Mouse (Mus musculus) duodenum, adult 2 months (tissue): ENCODE data around the gene Tmem79. TPM values are rescaled to one million over a fixed set of nuclear protein-coding genes. Genes with fewer than 3 reads are reported as not detected.

Source experiments
- polyA plus RNA-seq: library from polyadenylated mRNA; depleted of rRNA; stranded (reverse); fragments of >200 nt; gene quantifications from 2 replicates; pipeline ENCODE4 v1.2.3, GENCODE M21; 2012; ENCODE audit warnings: low replicate concordance; rRNA removed

Gene Tmem79
- 42.5 and 51.7 TPM in 2 replicates for polyA plus RNA-seq

DNA sequence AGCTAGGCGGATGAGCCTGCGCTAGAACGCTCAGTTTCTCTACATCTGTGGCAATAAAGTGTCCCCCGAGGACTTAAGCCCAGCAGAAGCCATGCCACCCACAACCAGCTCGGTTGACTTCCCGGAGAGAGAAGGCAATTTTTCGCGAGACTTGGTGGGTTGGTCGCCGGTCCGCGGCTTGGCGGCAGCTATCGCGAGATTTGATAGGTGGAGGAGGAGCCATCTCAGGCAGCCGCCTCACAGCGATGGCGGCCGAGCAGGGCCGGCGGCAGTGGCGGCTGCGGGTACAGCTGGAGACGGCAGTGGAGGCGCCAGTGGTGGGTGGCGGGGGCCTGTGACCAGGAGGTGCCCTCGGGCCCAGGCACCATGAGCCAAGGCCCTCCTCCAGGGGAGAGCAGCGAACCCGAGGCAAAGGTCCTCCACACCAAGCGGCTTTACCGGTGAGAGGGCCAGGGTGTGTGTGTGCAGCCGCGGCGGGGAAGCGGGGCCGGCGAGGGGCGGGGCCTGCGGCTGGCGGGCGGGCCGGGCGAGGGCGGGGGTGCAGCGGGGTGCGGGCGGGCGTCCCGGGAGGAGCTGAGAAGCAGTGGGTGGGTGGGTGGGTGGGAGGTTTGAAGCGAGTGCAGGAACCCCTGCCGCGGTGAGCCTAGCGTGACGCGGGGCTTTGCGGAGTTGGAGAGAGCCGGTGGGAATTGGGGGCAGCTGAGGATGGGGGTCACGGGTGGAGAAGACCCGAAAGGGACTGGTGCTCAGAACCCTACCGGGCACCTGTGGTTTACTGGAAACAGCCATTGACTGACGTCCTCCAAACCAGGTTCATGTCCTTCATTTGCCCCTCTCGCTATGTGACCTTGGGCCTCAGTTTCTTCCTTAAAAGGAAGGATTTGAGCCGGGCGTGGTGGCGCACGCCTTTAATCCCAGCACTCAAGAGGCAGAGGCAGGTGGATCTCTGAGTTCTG is at the start of gene Tmem79, which contains the start of gene Smg5:
Tmem79 (minus strand) TSS at position 91 of the 956 bp plus-strand sequence.
Smg5 (plus strand) TSS at position 203 of the 956 bp plus-strand sequence.

DNA sequence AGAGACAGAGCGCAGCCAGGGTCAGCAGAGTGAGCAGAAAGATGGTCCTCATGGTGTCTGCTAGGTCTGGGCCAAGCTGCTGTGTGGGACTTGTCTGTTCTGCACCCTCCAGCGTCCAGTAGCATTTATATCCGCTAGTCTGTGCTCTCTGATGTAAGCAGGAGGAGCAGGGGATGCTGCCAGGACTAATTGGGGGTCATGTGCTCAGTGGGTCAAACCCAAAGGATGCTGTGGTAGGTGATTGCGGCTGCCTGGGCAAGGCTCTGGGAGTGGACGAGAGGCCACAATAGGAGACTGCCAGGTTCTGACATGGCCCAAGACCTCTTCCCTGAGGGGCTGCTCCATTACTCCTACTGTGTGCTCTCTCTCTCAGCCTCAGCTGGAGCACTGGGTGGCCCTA is 48.4 kb upstream of the Tmem79 start, which contains the start of gene Bglap:
Bglap (minus strand) TSS at position 101 of the 400 bp plus-strand sequence.

DNA sequence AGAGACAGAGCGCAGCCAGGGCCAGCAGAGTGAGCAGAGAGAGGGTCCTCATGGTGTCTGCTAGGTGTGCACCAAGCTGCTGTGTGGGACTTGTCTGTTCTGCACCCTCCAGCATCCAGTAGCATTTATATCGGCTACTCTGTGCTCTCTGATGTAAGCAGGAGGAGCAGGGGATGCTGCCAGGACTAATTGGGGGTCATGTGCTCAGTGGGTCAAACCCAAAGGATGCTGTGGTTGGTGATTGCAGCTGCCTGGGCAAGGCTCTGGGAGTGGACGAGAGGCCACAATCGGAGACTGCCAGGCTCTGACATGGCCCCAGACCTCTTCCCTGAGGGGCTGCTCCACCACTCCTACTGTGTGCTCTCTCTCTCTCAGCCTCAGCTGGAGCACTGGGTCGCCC is 42.7 kb upstream of the Tmem79 start, which contains the start of gene Bglap2:
Bglap2 (minus strand) TSS at position 101 of the 400 bp plus-strand sequence.

DNA sequence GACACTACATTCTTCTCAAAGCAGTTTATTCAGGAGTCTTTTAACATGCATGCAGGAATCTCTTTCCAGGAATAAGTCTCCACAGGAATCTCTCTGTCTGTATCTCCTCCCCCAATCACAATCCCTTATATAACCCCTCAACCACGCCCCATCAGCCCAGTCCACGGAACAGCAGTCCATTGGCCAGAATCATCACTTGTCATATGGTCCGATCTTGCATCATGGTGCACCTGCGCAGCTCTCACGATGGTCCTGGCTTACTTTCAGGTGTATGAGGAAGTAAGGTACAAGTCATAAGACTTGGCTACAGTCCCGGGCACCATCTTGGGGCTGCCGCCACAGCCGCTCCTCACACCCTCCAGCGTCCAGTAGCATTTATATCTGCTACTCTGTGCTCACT is 36.7 kb upstream of the Tmem79 start, which contains the start of gene Bglap3:
Bglap3 (minus strand) TSS at position 101 of the 400 bp plus-strand sequence.

DNA sequence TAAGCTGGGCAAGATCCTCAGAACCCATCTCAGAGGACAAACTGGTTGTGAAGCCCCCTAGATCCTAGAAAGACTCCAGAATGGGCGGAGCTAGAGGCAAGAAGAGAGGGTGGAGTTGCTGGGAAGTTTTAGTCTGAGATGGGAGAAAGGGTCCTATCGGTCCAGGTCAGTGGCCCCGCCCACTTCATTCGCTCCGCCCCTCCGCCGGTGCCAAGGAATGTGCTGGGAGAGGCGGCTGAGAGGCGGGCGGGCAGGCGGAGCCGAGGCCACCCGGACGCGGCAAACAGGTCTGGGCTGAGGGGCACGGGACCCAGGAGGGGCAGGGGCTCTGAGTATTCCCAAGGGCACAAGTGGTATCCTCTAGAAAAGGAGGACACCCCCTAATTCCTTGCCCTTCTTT is 28.4 kb upstream of the Tmem79 start, which contains the start of gene Paqr6:
Paqr6 (plus strand) TSS at position 248 of the 400 bp plus-strand sequence.

DNA sequence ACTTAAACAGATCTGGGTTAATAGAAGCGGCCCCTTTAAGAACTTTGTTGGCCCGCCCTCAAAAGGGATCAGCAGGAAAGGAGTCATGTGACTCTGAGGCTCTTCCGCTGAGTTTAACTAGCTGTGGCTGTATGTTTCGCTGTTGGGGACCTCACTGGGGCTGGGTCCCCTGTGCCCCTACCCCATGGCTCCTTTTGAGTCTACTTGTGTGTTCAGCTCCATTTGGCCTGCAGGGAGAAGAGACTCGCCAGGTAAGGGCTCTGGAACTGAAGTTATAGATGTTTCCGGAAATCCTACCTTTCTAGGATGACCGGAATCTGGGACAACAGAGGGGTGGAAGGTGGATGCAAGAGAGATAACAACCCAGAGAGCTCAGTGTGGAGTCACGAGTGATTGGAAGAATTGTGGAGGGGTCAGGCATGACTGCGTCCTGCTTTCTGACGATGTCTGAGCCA is 11.0 kb downstream of the Tmem79 start, which contains the start of gene Glmp:
Glmp (plus strand) TSS at position 73 of the 455 bp plus-strand sequence.

DNA sequence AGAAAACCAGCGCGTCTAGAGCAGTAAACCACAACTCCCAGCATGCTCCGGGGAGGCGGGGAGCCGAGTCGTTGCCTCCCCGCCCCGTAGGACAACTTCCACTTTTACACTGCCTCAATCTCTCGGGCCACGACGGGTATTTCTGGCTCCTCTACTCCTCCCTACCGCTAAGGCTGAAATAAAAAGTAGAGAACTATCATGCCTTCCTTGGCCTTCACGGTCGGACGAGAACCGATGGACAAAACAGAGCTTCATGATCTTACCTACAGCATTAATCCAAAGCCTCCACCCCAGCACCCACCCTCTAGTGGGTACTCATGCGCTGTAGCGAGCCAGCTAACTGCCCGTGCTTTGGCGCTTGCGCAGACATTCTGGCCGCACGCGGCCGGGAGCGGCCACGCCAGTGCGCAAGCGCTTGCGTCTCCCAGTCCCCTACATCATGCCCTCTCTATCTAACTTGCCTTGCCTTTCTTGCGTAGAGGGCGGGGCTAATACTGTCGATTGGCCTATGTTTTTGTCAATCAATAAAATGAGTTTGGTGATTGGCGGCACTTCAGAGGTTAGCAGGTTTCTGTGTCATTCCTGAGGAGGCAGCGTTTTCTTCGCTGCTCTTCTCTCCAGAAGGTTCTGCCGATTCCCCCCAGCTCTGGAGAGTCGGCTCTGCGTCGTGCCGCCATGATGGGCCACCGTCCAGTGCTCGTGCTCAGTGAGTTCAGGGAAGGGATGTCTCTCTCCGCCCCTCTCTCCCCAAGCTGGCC is 39.2 kb downstream of the Tmem79 start, which contains the start of the genes Tsacc and Cct3:
Tsacc (minus strand) TSS at position 439 of the 758 bp plus-strand sequence.
Cct3 (plus strand) TSS at position 556 of the 758 bp plus-strand sequence.

DNA sequence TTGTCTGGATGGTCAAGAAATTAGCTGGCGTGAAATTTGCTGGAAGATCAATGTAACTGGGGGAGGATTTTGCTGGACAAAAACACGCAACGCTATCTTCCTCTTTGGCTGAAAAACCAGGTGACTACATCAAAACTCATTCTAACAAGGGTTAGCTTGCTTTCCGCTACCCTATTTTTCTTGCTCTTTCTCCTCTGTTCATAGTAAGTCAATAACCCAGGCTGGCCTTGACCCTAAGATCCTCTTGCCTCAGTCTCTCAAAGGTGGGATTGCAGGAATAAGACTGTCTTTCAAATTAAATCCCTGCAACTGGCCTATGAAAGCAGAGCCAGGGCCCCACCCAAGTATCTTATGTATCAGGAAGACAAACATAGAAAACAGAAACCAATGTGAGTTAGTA is 48.8 kb downstream of the Tmem79 start, which contains the start of gene Gm38392:
Gm38392 (minus strand) TSS at position 101 of the 400 bp plus-strand sequence.

Other genes with a start within 250 kb of the Tmem79 start
- gene Mef2d, start 193.8 kb downstream of the Tmem79 start, polyA plus RNA-seq = 58.2 and 67.0 TPM in 2 replicates
- gene Rhbg, start 81.4 kb downstream of the Tmem79 start, polyA plus RNA-seq = 12.4 and 47.3 TPM in 2 replicates
- gene Gm38392, start 48.9 kb downstream of the Tmem79 start, polyA plus RNA-seq = not detected in 2 replicates
- gene Tsacc, start 39.1 kb downstream of the Tmem79 start, polyA plus RNA-seq = 0.83 and 1.6 TPM in 2 replicates
- 51.1 and 53.1 TPM in 2 replicates for gene Cct3, start 39.0 kb downstream of the Tmem79 start, polyA plus RNA-seq
- 130 and 216 TPM in 2 replicates for gene Glmp, start 11.1 kb downstream of the Tmem79 start, polyA plus RNA-seq
- 49.4 and 79.7 TPM in 2 replicates for gene Smg5, start 112 bp upstream of the Tmem79 start, polyA plus RNA-seq
- 3.5 and 4.6 TPM in 2 replicates for gene Paqr6, start 28.4 kb upstream of the Tmem79 start, polyA plus RNA-seq
- 3.7 and 5.3 TPM in 2 replicates for gene Bglap3, start 36.6 kb upstream of the Tmem79 start, polyA plus RNA-seq
- 0.92 TPM in 1 of 2 replicates, not detected in the other for gene Bglap2, start 42.6 kb upstream of the Tmem79 start, polyA plus RNA-seq
- 2.2 and 3.3 TPM in 2 replicates for gene Bglap, start 48.3 kb upstream of the Tmem79 start, polyA plus RNA-seq
- 95.3 and 128 TPM in 2 replicates for gene Pmf1, start 74.2 kb upstream of the Tmem79 start, polyA plus RNA-seq
- 19.7 and 31.1 TPM in 2 replicates for gene Slc25a44, start 89.0 kb upstream of the Tmem79 start, polyA plus RNA-seq
- gene Sema4a, start 125.0 kb upstream of the Tmem79 start, polyA plus RNA-seq = 187 and 317 TPM in 2 replicates
- 124 and 179 TPM in 2 replicates for gene Lmna, start 173.8 kb upstream of the Tmem79 start, polyA plus RNA-seq
- gene Mex3a, start 196.2 kb upstream of the Tmem79 start, polyA plus RNA-seq = 0.24 and 0.51 TPM in 2 replicates
- gene Rab25, start 212.2 kb upstream of the Tmem79 start, polyA plus RNA-seq = 189 and 203 TPM in 2 replicates
- 163 and 174 TPM in 2 replicates for gene Lamtor2, start 216.9 kb upstream of the Tmem79 start, polyA plus RNA-seq
- 35.6 and 53.0 TPM in 2 replicates for gene Ubqln4, start 217.6 kb upstream of the Tmem79 start, polyA plus RNA-seq
- gene Ssr2, start 239.7 kb upstream of the Tmem79 start, polyA plus RNA-seq = 198 and 233 TPM in 2 replicates